1 mouse cellular context compared by ENCODE assay signal in the genomic region with DNA sequence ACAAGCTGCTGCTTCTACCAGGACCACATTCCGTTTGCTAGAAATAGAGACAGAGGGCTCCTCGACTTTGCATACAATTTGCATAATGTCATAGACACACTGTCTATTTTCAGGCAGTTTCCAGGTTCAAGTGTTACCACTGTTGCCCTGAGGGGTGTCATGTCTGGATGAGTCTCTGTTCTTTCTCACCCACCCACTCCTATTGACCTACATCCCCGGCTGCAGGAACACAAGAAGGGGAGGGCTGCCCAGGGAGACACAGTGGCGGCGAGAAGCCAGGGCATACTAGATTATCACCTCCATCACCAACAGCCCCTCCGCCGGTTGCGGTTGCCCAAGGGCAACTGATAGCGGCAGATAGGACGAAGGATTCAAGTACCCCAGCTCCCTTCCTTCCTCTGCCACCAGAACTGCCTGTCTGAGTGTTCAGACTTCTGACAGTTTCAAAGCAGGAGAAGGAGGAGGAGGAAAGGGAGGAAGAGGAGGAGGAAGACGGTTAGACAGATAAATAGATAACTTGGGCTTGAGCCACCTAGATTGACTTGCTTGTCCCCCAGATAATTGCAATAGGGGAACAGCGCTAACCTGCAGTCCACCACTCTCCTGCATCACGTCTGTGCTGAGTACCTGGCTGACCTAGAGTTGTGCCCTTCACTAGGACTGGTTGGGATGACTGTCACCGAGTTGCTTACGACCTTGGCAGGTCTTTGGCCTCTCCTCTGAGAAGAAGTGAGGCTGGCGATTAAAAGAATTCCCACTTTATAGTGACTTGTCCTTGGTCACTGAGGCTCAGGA.
TF ChIP-seq lines count a peak whose summit lies in the region.

No protein-coding gene starts in this region.

TF ChIP-seq in MEL, 35 proteins besides CTCF, POLR2A, EP300 and RAD21 (continued from another document):
- peak; percentile 93 for TF ChIP-seq RCOR1 (IDR thresholded peaks at IDR 0.05; ENCODE audit: low read depth, low read length)
- TF ChIP-seq ZKSCAN1 (IDR thresholded peaks at IDR 0.05; ENCODE audit: low read depth, low read length) = no peak
- no peak for TF ChIP-seq USF2 (IDR thresholded peaks at IDR 0.05; ENCODE audit: borderline replicate concordance in 1 of 2, insufficient read depth in 1 of 2, low read depth in 1 of 2, low read length in 2 of 2)
- TF ChIP-seq ZC3H11A (IDR thresholded peaks at IDR 0.05; ENCODE audit: low read depth, low read length) = no peak
- TF ChIP-seq TCF12 (IDR thresholded peaks at IDR 0.05; ENCODE audit: low read depth, low read length) = peak; percentile 94
- TF ChIP-seq KAT2A (conservative IDR thresholded peaks at IDR 0.05; ENCODE audit: low read depth, low read length) = no peak
- TF ChIP-seq ETS1 (IDR thresholded peaks at IDR 0.05; ENCODE audit: low read depth, low read length) = peak; percentile 88
- peak; percentile 73 for TF ChIP-seq TAL1 (IDR thresholded peaks at IDR 0.05; ENCODE audit: low read length)
- TF ChIP-seq ZMIZ1 (IDR thresholded peaks at IDR 0.05; ENCODE audit: low read depth, low read length) = 0 out of 2 replicates have a peak, but pooled peaks have one; percentile 1
- TF ChIP-seq POLR2AphosphoS2 (IDR thresholded peaks at IDR 0.05; ENCODE audit: low read length) = no peak
- TF ChIP-seq GATA1 (IDR thresholded peaks at IDR 0.05; ENCODE audit: low read depth, low read length) = peak; percentile 95
- peak; percentile 1; the same call in 1 of the 2 replicates for TF ChIP-seq JUND (IDR thresholded peaks at IDR 0.05; ENCODE audit: low read depth, low read length)
- TF ChIP-seq MYB (IDR thresholded peaks at IDR 0.05; ENCODE audit: low read depth, low read length) = peak; percentile 94
- TF ChIP-seq TBP (IDR thresholded peaks at IDR 0.05; ENCODE audit: low read depth, low read length) = peak; percentile 29; the same call in 1 of the 2 replicates
- TF ChIP-seq POLR2AphosphoS5 (IDR thresholded peaks at IDR 0.05; ENCODE audit: borderline replicate concordance, low read depth, low read length) = no peak
- TF ChIP-seq MAX (IDR thresholded peaks at IDR 0.05; ENCODE audit: low read length) = no peak
- no peak for TF ChIP-seq ZNF384 (IDR thresholded peaks at IDR 0.05; ENCODE audit: low read depth, low read length)
- peak; percentile 71; the same call in 1 of the 2 replicates for TF ChIP-seq CHD1 (IDR thresholded peaks at IDR 0.05; ENCODE audit: low read depth, low read length)
- no peak for TF ChIP-seq MYC (IDR thresholded peaks at IDR 0.05; ENCODE audit: low read depth, low read length)
- TF ChIP-seq MAFK (IDR thresholded peaks at IDR 0.05; ENCODE audit: borderline replicate concordance, low read depth, low read length) = no peak
- TF ChIP-seq NRF1 (IDR thresholded peaks at IDR 0.05; ENCODE audit: insufficient read depth, low read depth, low read length, poor library complexity, severe bottlenecking) = no peak
- 0 out of 2 replicates have a peak, but pooled peaks have one; percentile 9 for TF ChIP-seq MEF2A (IDR thresholded peaks at IDR 0.05; ENCODE audit: extremely low read depth, insufficient replicate concordance, low read depth, low read length, poor library complexity, severe bottlenecking)
- 0 out of 2 replicates have a peak, but pooled peaks have one; percentile 64 for TF ChIP-seq UBTF (IDR thresholded peaks at IDR 0.05; ENCODE audit: borderline replicate concordance, insufficient read depth, low read depth, low read length)
- no peak; the same call in 1 of the 2 replicates for TF ChIP-seq NELFE (IDR thresholded peaks at IDR 0.05; ENCODE audit: low read depth, low read length)
- peak; percentile 11 for TF ChIP-seq HCFC1 (IDR thresholded peaks at IDR 0.05; ENCODE audit: low read depth, low read length)
- TF ChIP-seq SIN3A (IDR thresholded peaks at IDR 0.05; ENCODE audit: low read length) = peak; percentile 76
- TF ChIP-seq MAZ (IDR thresholded peaks at IDR 0.05; ENCODE audit: low read depth, low read length) = peak; percentile 86; the same call in 1 of the 2 replicates
- 0 out of 2 replicates have a peak, but pooled peaks have one; percentile 41 for TF ChIP-seq BHLHE40 (IDR thresholded peaks at IDR 0.05; ENCODE audit: borderline replicate concordance, low read depth, low read length)
- no peak for TF ChIP-seq USF1 (IDR thresholded peaks at IDR 0.05; ENCODE audit: low read depth, low read length)
- no peak for TF ChIP-seq ELF1 (IDR thresholded peaks at IDR 0.05; ENCODE audit: low read depth, low read length)
- TF ChIP-seq E2F4 (IDR thresholded peaks at IDR 0.05; ENCODE audit: borderline replicate concordance, low read depth, low read length) = no peak
TF ChIP-seq in MEL: peak in this region for 16.
